Mouse (Mus musculus) testis, adult 2 months (tissue): ENCODE data around the gene Cachd1.

Experiments
- CTCF ChIP-seq: fragments of 200-500 bp; IDR thresholded peaks from 2 replicates; pipeline ENCODE4 v1.5.1; 2012; ENCODE audit warnings: low read depth, mild to moderate bottlenecking, inconsistent platforms, low read length, moderate library complexity; ENCODE audit not compliant: control insufficient read depth, insufficient read depth, insufficient replicate concordance
- POLR2A ChIP-seq: fragments of 200-500 bp; IDR thresholded peaks from 2 replicates; pipeline ENCODE4 v1.6.1; 2012; ENCODE audit warnings: low read depth, mild to moderate bottlenecking, inconsistent platforms, low read length, moderate library complexity; ENCODE audit not compliant: control insufficient read depth

- TF ChIP-seq POLR2A: no peak
- TF ChIP-seq CTCF: no peak
These were observed 35.5 kb downstream of the Cachd1 start for GRCm38 (mm10) chr4:100811802-100812510.
